Mouse (Mus musculus) kidney, postnatal 0 days (tissue): ENCODE results near the gene Tubb4a. TPM values are rescaled to one million over a fixed set of nuclear protein-coding genes. Genes with fewer than 3 reads are reported as not detected.

ENCODE experiments used
- ATAC-seq: fragments of 200-750 bp; cut with Nextera tagmentation; replicated peaks from 2 replicates; pipeline ENCODE4 v1.8.0; 2017; ENCODE audit warnings: low read depth, moderate number of reproducible peaks, moderate TSS enrichment, moderate library complexity; ENCODE audit not compliant: low FRiP score
- DNase-seq: peaks from one replicate; pipeline ENCODE4 v3.0.0-alpha.2; 2016; ENCODE audit warnings: low spot score
- H3K27ac ChIP-seq: fragments of 300-500 bp; sonication (generic); 2 replicates; pipeline ENCODE4 v1.5.1; 2014; ENCODE audit warnings: mild to moderate bottlenecking
- H3K27me3 ChIP-seq: fragments of 300-500 bp; sonication (generic); 2 replicates; pipeline ENCODE4 v1.6.1; 2014; ENCODE audit warnings: low read length, mixed read lengths; ENCODE audit not compliant: insufficient read depth
- H3K36me3 ChIP-seq: fragments of 300-500 bp; sonication (generic); 2 replicates; pipeline ENCODE4 v1.6.1; 2014; ENCODE audit warnings: low read length, mixed read lengths; ENCODE audit not compliant: insufficient read depth
- H3K4me1 ChIP-seq: fragments of 300-500 bp; sonication (generic); replicated peaks from 2 replicates; pipeline ENCODE4 v1.6.1; 2014; ENCODE audit warnings: antibody characterized with exemption, low read length, mixed read lengths; ENCODE audit not compliant: insufficient read depth
- H3K4me2 ChIP-seq: fragments of 300-500 bp; sonication (generic); 2 replicates; pipeline ENCODE4 v1.6.1; 2014; ENCODE audit warnings: mild to moderate bottlenecking, low read length, moderate library complexity, mixed read lengths
- H3K4me3 ChIP-seq: fragments of 300-500 bp; sonication (generic); replicated peaks from 2 replicates; pipeline ENCODE4 v1.5.1; 2014; ENCODE audit warnings: low read depth, low read length
- H3K9ac ChIP-seq: fragments of 300-500 bp; sonication (generic); 2 replicates; pipeline ENCODE4 v1.6.1; 2014; ENCODE audit warnings: low read depth, low read length
- H3K9me3 ChIP-seq: fragments of 300-500 bp; sonication (generic); replicated peaks from 2 replicates; pipeline ENCODE4 v1.6.1; 2016; ENCODE audit warnings: low read length, inconsistent platforms, mixed read lengths
- CTCF ChIP-seq: IDR thresholded peaks from 2 replicates; pipeline ENCODE4 v1.5.1; 2016; ENCODE audit warnings: antibody characterized with exemption, low read depth, mild to moderate bottlenecking, moderate library complexity
- WGBS: fragments of 180-500 bp; shearing (Covaris S2); extraction: QIAGEN DNeasy Blood & Tissue Kit; methylation state at CpG from one replicate; pipeline ENCODE4 v1.1.7; 2014; 5-methylcytosine and 5-hydroxymethylcytosine counted together
- polyA plus RNA-seq: library from polyadenylated mRNA; unstranded; fragments of >200 nt; fragmentation: Nextera tagmentation; extraction: Ambion mirVana; gene quantifications from 2 replicates; pipeline ENCODE4 v1.2.1, GENCODE M21; 2015

The Tubb4a gene
- polyA plus RNA-seq, 1 experiment from 2014 or later = 15.4 TPM

- Histone ChIP-seq H3K9ac (no peak overlapping the region), H3K4me2 (no peak overlapping the region), H3K4me1 (no peaks in the 10 kb centered on the region), H3K27me3 (no peaks in the 10 kb centered on the region), H3K27ac (no peak overlapping the region), H3K9me3 (no peaks in the 10 kb centered on the region), H3K36me3 (no peaks in the 10 kb centered on the region), H3K4me3 (no peak overlapping the region)
- no peak for TF ChIP-seq CTCF
- DNase-seq (no peak), ATAC-seq (no peak)
- WGBS = 86% methylated on average over 4 of the region's 4 CpGs
These were observed 37.2 kb upstream of the Tubb4a start for GRCm38 (mm10) chr17:57124792-57125191.

- H3K36me3 ChIP-seq = no peaks in the 10 kb centered on the region
- no peaks in the 10 kb centered on the region for H3K27me3 ChIP-seq
- H3K9ac ChIP-seq = no peak overlapping the region
- H3K4me1 ChIP-seq = 0 out of 2 replicates have a peak, but pooled peaks cover 1% of the 10 kb centered on the region
- no peak for DNase-seq
- no peak overlapping the region for H3K4me2 ChIP-seq
- no peak overlapping the region for H3K27ac ChIP-seq
- TF ChIP-seq CTCF = no peak
- ATAC-seq = no peak
- 83% methylated on average over 11 of the region's 11 CpGs for WGBS
- no peak overlapping the region for H3K4me3 ChIP-seq
- H3K9me3 ChIP-seq = no peaks in the 10 kb centered on the region
These were observed 35.9 kb upstream of the Tubb4a start for GRCm38 (mm10) chr17:57123192-57124118.

GRCm38 (mm10) chr17:57121856-57122255, 34.3 kb upstream of the Tubb4a start:
- no peak overlapping the region for H3K27ac ChIP-seq
- ATAC-seq (no peak), DNase-seq (no peak)
- no peak overlapping the region for H3K4me2 ChIP-seq
- no peaks in the 10 kb centered on the region for H3K36me3 ChIP-seq
- H3K4me3 ChIP-seq = no peak overlapping the region
- WGBS = 86% methylated on average over 2 of the region's 2 CpGs
- 0 out of 2 replicates have a peak, but pooled peaks cover 2% of the 10 kb centered on the region for H3K4me1 ChIP-seq
- TF ChIP-seq CTCF = no peak
- H3K9ac ChIP-seq = no peak overlapping the region
- no peaks in the 10 kb centered on the region for H3K27me3 ChIP-seq
- H3K9me3 ChIP-seq = no peaks in the 10 kb centered on the region

- peak; percentile 81 for DNase-seq
- no peaks in the 10 kb centered on the region for H3K27me3 ChIP-seq
- no peak overlapping the region for H3K9ac ChIP-seq
- ATAC-seq = peak; percentile 83
- no peak overlapping the region for H3K27ac ChIP-seq
- H3K36me3 ChIP-seq = no peaks in the 10 kb centered on the region
- peak overlapping the region; percentile 29; the same call in 1 of the 2 replicates for H3K4me2 ChIP-seq
- H3K9me3 ChIP-seq = no peaks in the 10 kb centered on the region
- H3K4me3 ChIP-seq = no peak overlapping the region
- 0 out of 2 replicates have a peak, but pooled peaks cover 2% of the 10 kb centered on the region for H3K4me1 ChIP-seq
- under 1% methylated on average over 11 of the region's 11 CpGs for WGBS
- TF ChIP-seq CTCF = no peak
These were observed 31.2 kb upstream of the Tubb4a start for GRCm38 (mm10) chr17:57118524-57119349.

GRCm38 (mm10) chr17:57116801-57117200, 29.2 kb upstream of the Tubb4a start:
- 71% methylated on average over 2 of the region's 2 CpGs for WGBS
- H3K27ac ChIP-seq = no peak overlapping the region
- H3K4me2 ChIP-seq = no peak overlapping the region
- H3K4me1 ChIP-seq = 0 out of 2 replicates have a peak, but pooled peaks cover 2% of the 10 kb centered on the region
- no peaks in the 10 kb centered on the region for H3K27me3 ChIP-seq
- no peak for ATAC-seq
- H3K36me3 ChIP-seq = no peaks in the 10 kb centered on the region
- no peak overlapping the region for H3K9ac ChIP-seq
- H3K4me3 ChIP-seq = no peak overlapping the region
- no peaks in the 10 kb centered on the region for H3K9me3 ChIP-seq
- no peak for DNase-seq
- TF ChIP-seq CTCF = no peak

GRCm38 (mm10) chr17:57112768-57113474, 25.3 kb upstream of the Tubb4a start:
- Histone ChIP-seq H3K9me3 (no peaks in the 10 kb centered on the region), H3K4me3 (no peak overlapping the region), H3K4me2 (no peak overlapping the region), H3K9ac (no peak overlapping the region), H3K27me3 (no peaks in the 10 kb centered on the region), H3K36me3 (no peaks in the 10 kb centered on the region), H3K27ac (no peak overlapping the region), H3K4me1 (no peaks in the 10 kb centered on the region)
- WGBS = 61% methylated on average over 10 of the region's 10 CpGs
- DNase-seq (no peak), ATAC-seq (no peak)
- no peak for TF ChIP-seq CTCF
